Mouse (Mus musculus) ES-Bruce4 (cell line): ENCODE results near the gene Nrm. TPM values are rescaled to one million over a fixed set of nuclear protein-coding genes. Genes with fewer than 3 reads are reported as not detected.

Experiments
- H3K27ac ChIP-seq: 2 replicates; pipeline ENCODE4 v1.5.1; 2012; ENCODE audit warnings: low read length, inconsistent platforms; ENCODE audit not compliant: insufficient read depth
- H3K27me3 ChIP-seq: 2 replicates; pipeline ENCODE4 v1.6.1; 2012; ENCODE audit warnings: mild to moderate bottlenecking, low read length, inconsistent platforms; ENCODE audit not compliant: control insufficient read depth, poor library complexity, insufficient read depth, severe bottlenecking
- H3K36me3 ChIP-seq: 2 replicates; pipeline ENCODE4 v1.6.1; 2012; ENCODE audit warnings: inconsistent platforms, mild to moderate bottlenecking, low read length, moderate library complexity; ENCODE audit not compliant: control insufficient read depth, poor library complexity, insufficient read depth, severe bottlenecking
- H3K4me1 ChIP-seq: one replicate; pipeline ENCODE4 v1.8.1; 2011; ENCODE audit warnings: low read length; ENCODE audit not compliant: control insufficient read depth, insufficient read depth
- H3K4me3 ChIP-seq: 2 replicates; pipeline ENCODE4 v1.5.1; 2011; ENCODE audit warnings: low read depth, mild to moderate bottlenecking, low read length
- H3K9ac ChIP-seq: 2 replicates; pipeline ENCODE4 v1.6.1; 2012; ENCODE audit warnings: low read depth, mild to moderate bottlenecking, inconsistent platforms; ENCODE audit not compliant: poor library complexity, severe bottlenecking
- H3K9me3 ChIP-seq: replicated peaks from 2 replicates; pipeline ENCODE4 v1.6.1; 2012; ENCODE audit warnings: mild to moderate bottlenecking, low read length, inconsistent platforms; ENCODE audit not compliant: control insufficient read depth, poor library complexity, insufficient read depth, severe bottlenecking
- CTCF ChIP-seq: IDR thresholded peaks from one replicate; pipeline ENCODE4 v1.8.1; 2011; ENCODE audit warnings: low read depth, low read length
- EP300 ChIP-seq: IDR thresholded peaks from 2 replicates; pipeline ENCODE4 v1.6.1; 2011; ENCODE audit warnings: low read depth, low read length; ENCODE audit not compliant: insufficient read depth
- POLR2A ChIP-seq: IDR thresholded peaks from one replicate; pipeline ENCODE4 v1.8.1; 2011; ENCODE audit warnings: low read length; ENCODE audit not compliant: insufficient read depth
- polyA plus RNA-seq: library from polyadenylated mRNA; stranded (reverse); fragments of >200 nt; gene quantifications from 2 replicates; pipeline ENCODE4 v1.2.4, GENCODE M21; 2011; ENCODE audit warnings: low read depth; ENCODE audit not compliant: missing spikeins, insufficient read depth, insufficient read length

The Nrm gene
- polyA plus RNA-seq, 1 experiment: 32.9 TPM

DNA sequence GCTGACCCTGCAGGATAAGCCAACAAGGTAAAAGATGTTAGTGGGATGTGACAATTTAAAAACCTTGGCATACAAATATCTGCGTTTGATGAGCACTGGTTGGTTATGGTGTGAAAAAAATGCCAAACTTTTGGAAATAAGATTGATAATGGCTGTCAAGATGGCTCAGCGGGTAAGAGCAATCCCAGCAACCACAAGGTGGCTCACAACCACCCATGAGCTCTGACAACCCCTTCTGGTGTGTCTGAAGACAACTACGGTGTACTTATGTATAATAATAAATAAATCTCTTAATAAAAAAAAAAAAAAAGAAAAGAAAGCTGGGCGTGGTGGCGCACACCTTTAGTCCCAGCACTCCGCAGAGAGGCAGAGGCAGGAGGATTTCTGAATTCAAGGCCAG lies 53.9 kb downstream of the Nrm start:
- peaks cover 42% of the 10 kb centered on the region for H3K36me3 ChIP-seq
- peak overlapping the region; percentile 86 for H3K9ac ChIP-seq
- peak overlapping the region; percentile 100 for H3K4me3 ChIP-seq
- peaks cover 2% of the 10 kb centered on the region for H3K4me1 ChIP-seq
- no peaks in the 10 kb centered on the region for H3K27me3 ChIP-seq
- no peaks in the 10 kb centered on the region for H3K9me3 ChIP-seq
- no peak overlapping the region for H3K27ac ChIP-seq
- TF ChIP-seq POLR2A (no peak), EP300 (no peak), CTCF (no peak)

Other genes with a start within 250 kb of the Nrm start
- not detected in 2 replicates for gene Gm9573, start 234.7 kb upstream of the Nrm start, polyA plus RNA-seq
- 1.3 and 2.5 TPM in 2 replicates for gene Mucl3, start 217.6 kb upstream of the Nrm start, polyA plus RNA-seq
- gene Vars2, start 193.7 kb upstream of the Nrm start, polyA plus RNA-seq: 35.2 and 41.1 TPM in 2 replicates
- gene Gtf2h4, start 187.6 kb upstream of the Nrm start, polyA plus RNA-seq: 80.7 and 105 TPM in 2 replicates
- 59.8 and 61.6 TPM in 2 replicates for gene Ddr1, start 156.7 kb upstream of the Nrm start, polyA plus RNA-seq
- gene Ier3, start 39.6 kb upstream of the Nrm start, polyA plus RNA-seq: 31.3 and 35.5 TPM in 2 replicates
- 46.8 and 47.4 TPM in 2 replicates for gene Flot1, start 38.1 kb upstream of the Nrm start, polyA plus RNA-seq
- gene Tubb5, start 23.0 kb upstream of the Nrm start, polyA plus RNA-seq: 1,430 and 1,461 TPM in 2 replicates
- 131 and 147 TPM in 2 replicates for gene Mdc1, start 19.8 kb upstream of the Nrm start, polyA plus RNA-seq
- 18.6 and 20.1 TPM in 2 replicates for gene Ppp1r18, start 4.3 kb downstream of the Nrm start, polyA plus RNA-seq
- 533 and 573 TPM in 2 replicates for gene Dhx16, start 18.5 kb downstream of the Nrm start, polyA plus RNA-seq
- 58.1 and 58.9 TPM in 2 replicates for gene 2310061I04Rik, start 36.1 kb downstream of the Nrm start, polyA plus RNA-seq
- gene Atat1, start 48.8 kb downstream of the Nrm start, polyA plus RNA-seq: 33.4 and 42.5 TPM in 2 replicates
- gene Mrps18b, start 55.1 kb downstream of the Nrm start, polyA plus RNA-seq: 117 and 144 TPM in 2 replicates
- gene Ppp1r10, start 55.1 kb downstream of the Nrm start, polyA plus RNA-seq: 54.0 and 58.7 TPM in 2 replicates
- gene Abcf1, start 108.4 kb downstream of the Nrm start, polyA plus RNA-seq: 174 and 213 TPM in 2 replicates
- 34.5 and 37.0 TPM in 2 replicates for gene Gnl1, start 118.5 kb downstream of the Nrm start, polyA plus RNA-seq
- 25.5 and 33.5 TPM in 2 replicates for gene Prr3, start 118.9 kb downstream of the Nrm start, polyA plus RNA-seq
- 0.78 TPM in 1 of 2 replicates, not detected in the other for gene H2-T24, start 159.2 kb downstream of the Nrm start, polyA plus RNA-seq
- gene H2-T23, start 171.5 kb downstream of the Nrm start, polyA plus RNA-seq: 0.46 and 1.1 TPM in 2 replicates
- gene H2-T22, start 181.4 kb downstream of the Nrm start, polyA plus RNA-seq: 17.3 and 18.2 TPM in 2 replicates
- gene Gm6034, start 181.6 kb downstream of the Nrm start, polyA plus RNA-seq: not detected in 2 replicates
- gene Gm11127, start 197.1 kb downstream of the Nrm start, polyA plus RNA-seq: not detected in 2 replicates